Mouse (Mus musculus) adrenal gland, postnatal 25 days (tissue): Measurements from ENCODE around the gene Tbc1d30. TPM values are rescaled to one million over a fixed set of nuclear protein-coding genes. Genes with fewer than 3 reads are reported as not detected.

Source experiments
- DNase-seq: peaks from one replicate; pipeline ENCODE4 v3.0.0; 2021; ENCODE audit warnings: mixed read lengths
- total RNA-seq: library from RNA; stranded (reverse); gene quantifications from 2 replicates; pipeline ENCODE4 v1.2.3, GENCODE M21; 2021

Tbc1d30 gene
- total RNA-seq, 1 experiment from 2014 or later = 11.0 TPM

DNA sequence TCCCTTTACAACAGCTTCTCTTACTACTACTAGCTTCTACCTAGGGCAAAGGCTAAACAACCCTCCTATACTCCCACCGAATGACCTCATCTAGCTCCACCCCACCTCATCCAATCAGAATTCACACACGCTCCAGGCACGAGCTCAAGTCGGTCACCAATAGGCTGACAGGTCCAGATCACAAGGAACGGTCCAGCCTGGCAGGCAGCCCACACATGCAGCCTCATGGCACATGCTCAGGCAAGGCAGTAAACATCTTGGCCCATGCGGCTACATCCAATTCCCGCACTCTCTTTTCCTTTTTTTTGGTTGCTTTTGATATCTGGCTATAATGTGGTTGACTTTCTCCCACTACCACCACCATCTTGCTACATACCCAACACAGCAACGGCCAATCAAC lies 88.9 kb downstream of the Tbc1d30 start:
- no peak for DNase-seq

DNA sequence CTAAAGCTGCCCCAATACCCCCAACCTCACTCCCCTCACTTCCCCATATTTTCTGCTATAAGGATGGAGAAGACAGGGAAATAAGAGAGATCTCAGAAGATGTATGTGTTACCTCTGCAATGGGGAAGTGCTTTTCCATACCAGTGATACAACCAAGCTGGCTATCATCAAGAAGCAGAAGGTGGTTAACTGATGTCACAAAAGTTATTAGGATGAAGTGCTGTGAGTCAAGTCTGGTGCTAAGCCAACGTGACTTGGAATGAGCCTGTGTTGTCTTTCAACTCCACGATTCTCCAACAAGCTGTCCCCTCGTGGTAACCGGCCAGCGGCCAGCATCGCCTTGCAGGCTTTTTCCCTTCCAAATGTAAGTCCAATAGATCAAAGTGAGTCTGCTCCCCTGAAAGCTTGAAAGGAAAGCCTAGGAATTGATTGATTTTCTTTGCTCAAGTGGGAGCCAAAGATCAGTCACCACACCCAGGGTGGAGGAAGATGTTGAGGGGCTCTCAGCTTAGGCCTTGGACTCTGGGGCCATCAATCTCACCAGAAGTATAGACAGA lies 90.0 kb downstream of the Tbc1d30 start:
- no peak for DNase-seq

DNA sequence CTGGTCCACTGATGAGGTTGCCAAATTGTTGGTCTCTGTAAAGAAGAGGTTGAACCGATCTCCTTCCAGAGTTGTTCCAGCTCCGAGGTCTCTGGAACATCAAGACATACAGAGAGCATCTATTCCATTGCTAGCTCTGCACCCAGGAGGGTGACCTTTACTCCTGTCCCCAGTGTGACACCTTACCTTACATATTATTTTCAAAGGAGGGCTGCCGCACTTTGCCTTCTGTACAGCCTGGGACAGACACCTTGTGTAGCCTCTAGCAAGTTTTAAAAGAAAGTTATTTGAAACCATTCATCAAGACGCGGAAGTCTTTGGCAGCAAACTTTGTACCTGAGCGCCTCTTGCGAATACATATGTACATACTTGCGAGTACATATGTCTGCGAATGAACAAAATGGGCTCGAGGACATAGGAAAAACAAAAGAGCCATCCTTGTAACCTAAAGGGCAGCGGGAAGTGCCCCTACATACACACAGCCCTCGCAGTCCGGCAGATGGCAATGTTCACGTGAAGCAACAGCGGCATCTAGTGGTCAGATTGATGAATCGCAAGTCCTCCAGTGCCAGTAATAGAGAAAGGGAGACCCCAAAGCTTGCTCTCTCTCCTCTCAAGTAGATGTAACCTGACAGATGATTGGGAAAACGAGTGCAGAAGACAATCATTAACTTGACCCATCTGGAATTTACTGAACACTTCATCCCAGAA lies 94.8 kb downstream of the Tbc1d30 start:
- DNase-seq = peak; percentile 56

DNA sequence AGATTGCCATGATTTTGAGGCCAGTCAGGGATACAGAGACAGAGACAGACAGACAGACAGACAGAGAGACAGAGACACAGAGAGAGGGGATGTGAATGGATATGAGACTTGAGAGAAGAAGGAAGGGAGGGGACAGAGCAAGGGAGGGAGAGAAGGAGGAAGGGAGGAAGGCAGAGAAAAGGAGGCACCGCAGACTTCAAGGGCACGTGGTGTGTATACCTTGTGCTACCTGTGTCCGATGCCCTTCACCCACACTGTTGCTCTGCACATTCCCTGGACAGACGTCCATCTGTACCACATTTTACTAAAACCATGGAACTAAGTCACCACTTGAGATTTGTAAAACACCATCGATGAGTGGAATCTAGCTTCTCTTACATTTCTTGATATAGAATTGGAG lies 95.6 kb downstream of the Tbc1d30 start:
- no peak for DNase-seq

DNA sequence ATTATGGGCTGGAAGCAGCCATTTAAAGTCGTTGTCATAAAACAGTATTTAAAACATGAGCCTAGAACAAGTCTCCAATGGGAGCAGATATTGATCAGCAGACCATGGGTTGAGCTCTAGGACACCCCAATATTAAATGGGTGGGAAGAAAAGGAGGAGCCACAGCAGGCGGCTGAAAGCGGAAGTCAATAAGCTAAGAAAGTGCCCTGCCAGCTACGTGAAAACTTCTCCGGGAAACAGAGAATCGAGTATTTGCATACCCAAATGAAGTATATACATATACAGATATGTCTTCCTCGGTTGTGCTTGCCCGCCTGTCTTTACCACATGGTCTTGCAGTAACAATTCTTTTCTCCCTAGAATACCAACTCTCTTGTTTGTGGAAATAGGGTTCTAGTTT lies 96.7 kb downstream of the Tbc1d30 start:
- DNase-seq = no peak

DNA sequence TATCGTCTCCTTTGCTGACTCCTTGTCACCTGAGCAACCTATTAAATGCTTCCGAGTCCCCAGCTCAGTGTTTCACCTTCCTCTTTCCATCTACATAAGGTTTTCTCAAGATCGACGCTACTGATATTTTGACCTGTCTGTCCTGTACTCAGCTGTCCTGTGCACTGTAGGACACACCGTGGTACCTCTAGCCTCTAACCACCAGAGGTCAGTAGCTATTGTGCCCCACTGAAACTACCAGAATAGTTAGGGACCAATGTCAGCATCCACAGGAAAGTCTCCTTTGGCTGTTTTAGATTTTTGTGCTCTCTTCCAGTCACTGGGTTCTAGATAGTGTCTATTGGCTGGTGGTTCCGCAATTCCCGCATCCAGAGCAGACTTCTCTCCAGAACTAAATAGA lies 98.3 kb downstream of the Tbc1d30 start:
- no peak for DNase-seq

DNA sequence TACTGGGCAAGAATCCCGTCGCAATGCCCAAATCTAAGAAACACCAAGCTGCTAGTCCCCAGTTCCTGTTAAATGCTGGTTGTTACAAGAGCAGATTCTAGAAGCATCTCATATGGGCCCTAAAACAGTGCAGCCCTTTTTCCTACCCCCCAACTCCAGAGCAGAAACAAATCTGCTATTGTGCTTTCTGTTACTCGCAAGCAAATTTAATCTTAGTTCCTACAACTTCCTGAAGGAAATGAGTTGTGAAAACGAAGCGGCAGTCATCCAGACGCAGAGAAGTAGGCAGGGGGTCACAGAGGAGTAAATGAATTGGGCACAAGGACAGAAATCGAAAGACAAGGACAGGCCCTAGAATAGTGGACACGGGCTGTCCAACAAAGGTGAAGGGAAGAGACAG lies 99.9 kb downstream of the Tbc1d30 start:
- DNase-seq = no peak

DNA sequence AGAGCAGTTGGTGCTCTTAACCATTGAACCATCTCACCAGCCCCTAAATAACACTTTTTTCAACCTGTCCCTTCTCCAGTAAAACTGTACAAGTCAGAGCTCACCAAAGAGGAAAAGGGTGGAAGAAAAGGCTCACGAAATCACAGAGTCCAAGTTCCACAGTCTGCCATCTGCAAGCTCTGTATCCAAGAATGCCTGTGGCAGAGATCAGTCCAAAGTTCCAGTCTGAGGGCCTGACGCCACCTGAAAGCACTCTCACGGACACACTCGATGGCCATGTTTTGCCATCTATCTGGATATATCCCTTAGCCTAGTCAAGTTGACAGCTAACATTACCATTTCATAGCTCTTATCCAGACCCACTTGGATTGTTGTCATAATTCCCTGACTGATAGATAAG lies 101.3 kb downstream of the Tbc1d30 start:
- no peak for DNase-seq

DNA sequence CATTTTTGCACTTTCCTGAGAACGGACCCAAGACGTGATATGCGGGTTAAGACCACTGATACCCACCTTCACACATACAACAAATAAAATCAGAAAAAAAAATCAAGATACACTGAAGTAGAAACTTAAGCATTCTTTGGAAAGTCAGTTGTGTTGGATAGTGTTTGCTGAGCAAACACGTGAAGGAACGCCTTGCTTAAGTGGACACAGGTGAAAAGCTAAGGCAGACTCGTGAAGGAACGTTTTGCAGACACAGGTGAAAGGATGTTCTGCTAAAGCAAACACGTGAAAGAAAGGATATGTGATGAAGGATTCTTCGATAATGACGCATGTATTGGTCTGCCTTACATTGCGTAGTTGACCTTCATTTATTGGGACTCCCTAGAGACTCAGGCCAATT lies 103.5 kb downstream of the Tbc1d30 start:
- DNase-seq = no peak

DNA sequence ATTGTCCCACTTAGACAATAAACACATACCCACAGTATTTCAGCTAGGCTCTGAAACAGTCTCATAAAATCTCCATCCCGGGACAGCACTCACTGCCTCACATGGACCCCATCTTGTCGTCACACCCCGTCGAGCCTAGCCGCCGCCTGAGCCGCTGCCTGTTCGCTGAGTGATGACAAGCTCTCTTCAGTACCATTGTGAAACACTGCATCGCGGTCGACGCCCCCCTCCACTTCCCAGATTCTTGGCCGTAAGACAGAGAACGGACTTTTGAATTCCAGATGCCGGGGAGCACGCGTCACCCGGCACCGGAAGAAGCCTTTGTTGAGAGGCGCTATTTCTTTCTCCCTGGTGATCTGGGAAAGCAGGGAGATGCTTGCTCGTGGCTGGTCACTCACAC lies 104.1 kb downstream of the Tbc1d30 start:
- DNase-seq = no peak

DNA sequence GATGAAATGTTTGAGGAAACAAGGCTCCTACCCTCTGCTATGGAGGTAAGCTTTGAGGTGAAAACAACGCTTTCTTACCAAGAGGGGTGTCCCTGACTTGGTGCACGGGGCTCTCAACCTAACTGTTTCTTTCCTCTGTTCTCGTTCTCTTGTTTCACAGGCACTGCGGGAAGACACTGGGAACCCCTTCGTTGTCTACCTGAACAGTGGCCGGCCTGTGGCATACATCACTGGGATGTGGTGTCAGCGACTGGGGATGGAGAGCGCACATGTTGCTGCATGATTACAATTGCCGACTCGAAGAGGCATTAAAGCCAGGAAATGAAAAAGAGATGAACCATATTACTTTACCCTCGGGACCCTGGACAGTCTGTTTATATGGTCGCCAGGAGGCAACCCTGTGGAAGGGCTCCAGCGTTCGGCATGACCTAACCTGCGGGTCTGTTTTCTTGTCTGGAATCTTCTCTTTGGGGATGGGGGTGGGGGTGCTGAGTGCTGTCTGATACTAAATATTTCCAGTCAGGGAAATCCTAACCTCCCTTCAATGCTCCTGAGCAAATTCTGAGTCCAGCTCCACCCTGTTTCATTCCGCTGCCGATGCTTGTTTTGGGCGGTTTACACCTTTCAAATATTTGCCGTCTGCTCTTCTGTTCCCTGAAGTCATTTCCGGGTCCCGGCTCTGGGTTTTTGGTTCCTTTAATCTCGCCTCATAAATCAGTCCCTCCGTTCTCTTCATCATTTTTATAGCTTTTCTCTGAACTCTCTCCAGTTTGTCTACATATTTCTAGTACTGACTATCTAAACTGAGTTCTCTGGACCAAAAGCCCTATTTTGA lies 107.5 kb downstream of the Tbc1d30 start:
- no peak for DNase-seq

DNA sequence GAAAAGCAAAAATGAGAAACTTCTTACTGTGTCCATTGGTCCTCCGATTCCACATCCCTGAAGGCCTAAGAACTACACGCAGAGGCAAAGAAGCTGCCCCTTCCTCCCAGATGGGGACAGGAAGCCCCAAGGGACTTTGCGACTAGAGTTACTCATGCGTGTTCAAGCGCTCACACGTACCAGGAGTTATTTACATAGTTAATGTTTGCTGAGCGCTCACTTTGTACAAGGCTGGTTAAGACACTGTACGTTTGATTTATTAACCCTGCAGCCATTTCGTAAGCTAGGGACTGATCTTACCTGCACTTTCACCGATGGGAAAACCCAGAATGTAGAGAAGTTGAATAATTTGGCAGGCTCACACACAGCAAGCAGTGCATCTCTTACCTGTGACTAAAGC lies 108.5 kb downstream of the Tbc1d30 start:
- DNase-seq = no peak

DNA sequence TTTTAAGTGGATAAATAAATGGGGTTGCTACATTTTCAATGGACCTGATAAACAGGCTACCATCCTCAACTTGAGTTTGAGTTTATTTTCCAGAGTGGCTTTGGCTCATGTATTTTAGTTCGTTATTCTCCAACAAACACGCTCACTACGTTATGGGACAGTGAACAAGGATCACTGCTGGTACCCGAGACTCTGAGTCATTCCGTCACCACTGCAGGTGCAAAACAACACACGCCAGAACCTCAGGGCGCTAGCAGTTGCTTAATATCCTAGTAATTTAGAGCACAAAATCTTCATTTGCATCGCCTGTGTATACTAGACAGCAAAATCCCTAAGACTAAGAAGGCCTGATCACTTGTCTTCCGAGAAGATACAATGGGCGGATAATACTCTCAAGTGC lies 112.0 kb downstream of the Tbc1d30 start:
- no peak for DNase-seq

DNA sequence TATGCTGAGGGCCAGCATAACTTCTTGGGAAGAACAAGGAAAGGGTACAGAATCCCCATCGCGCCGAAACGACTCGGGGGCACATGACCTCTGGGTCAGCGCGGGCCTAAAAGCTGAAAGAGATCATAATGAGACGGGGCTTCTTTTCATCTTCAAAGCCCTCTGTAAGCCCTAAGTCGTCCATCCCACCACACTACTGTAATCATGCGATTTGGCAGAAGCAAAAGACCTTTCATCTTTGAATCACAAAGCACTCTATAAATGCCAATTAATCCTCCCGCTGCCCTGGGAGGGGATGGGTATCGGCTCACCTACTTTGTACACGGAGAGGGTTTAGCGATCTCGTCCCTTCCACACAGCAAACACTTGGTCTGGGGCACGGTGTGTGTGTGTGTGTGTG lies 112.5 kb downstream of the Tbc1d30 start:
- DNase-seq = no peak

DNA sequence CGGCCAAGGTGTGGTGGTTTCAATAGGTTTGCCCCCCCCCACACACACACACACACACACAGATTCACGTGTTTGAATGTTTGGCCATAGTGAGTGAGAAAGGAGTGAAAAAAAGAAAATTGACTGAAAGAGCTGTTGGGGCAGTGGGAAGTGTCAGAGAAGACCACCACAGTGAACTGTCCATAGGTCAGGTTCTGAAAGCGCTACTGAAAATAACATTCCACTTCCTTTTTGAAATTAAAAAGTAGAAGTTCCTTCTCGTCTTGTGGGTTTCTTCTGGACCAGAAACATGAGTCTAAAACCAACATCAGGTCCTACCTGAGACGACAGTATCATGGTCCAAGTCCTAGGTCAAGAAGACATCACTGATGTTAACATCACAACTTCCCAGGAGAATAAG lies 113.7 kb downstream of the Tbc1d30 start:
- DNase-seq = no peak

DNA sequence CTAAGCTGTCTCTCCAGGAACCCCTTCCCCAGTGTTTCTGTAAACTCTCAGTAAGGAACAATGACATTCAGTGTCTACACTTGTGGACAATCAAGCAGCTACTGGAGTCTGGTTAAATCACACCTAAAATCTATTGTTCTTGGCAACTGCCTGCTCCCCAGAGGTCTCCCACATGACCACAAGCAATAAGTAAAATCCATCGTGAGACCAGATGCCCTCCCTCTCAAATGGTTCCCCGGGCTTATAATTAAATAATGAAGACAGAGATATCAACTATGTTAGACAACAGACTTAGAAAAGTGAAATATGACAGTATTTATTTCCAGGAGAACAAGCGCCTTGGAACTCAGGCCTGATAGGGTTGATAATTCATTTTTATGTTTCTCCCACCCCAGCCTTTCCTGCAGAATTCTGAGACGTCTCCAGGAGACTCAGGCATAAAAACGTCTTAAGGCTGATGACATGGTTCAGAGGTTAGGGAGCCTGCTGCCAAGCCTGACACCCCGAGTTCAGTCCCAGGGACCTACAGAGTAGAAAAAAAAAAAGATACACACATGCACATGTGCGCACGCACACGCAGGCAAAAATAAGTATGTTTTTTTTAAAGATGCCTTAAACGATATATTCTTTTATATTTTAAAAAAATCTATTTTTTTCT lies 115.8 kb downstream of the Tbc1d30 start:
- DNase-seq = no peak

DNA sequence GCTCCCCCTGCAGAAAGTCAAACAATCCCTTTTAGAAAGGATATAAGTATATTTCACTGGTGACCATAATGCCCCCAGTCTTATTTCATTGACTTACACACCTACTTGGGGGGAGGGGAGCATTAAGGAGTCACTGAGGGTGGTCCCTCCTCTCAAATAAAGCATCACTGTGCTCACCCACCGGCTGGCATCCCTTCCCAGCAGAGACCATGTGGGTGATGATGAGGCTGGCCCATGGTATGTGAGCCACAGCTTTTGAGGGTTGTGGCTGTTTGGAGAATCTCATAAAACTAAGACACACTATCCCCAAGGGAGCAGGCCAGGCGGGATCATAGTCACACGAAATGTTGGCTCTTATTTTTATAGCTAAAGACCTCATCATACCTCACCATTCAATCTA lies 116.6 kb downstream of the Tbc1d30 start:
- no peak for DNase-seq

DNA sequence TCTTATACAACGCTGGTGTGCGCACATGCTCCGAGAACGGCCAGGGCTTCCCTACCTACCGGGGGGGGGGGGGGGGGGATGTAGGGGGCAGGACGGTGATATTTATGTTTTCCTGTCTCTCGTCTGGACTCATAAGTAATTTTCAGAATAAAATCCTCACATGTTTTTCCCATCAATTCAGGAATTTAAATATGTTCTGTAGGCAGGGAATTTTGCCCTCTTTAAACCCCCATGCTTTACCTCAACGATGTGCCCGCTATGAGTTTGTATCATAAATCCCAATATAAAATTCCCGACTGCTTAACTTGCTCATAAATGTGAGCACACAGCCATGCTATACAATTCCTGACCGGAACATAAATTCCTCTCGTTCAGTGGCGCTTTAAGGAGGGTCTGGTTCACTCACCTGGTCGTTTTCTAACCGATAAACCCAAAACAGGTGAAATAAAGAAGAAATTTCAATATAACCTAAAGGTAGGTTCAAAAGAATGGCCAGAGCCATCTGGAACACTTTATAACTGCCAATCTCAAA lies 122.6 kb downstream of the Tbc1d30 start:
- no peak for DNase-seq

DNA sequence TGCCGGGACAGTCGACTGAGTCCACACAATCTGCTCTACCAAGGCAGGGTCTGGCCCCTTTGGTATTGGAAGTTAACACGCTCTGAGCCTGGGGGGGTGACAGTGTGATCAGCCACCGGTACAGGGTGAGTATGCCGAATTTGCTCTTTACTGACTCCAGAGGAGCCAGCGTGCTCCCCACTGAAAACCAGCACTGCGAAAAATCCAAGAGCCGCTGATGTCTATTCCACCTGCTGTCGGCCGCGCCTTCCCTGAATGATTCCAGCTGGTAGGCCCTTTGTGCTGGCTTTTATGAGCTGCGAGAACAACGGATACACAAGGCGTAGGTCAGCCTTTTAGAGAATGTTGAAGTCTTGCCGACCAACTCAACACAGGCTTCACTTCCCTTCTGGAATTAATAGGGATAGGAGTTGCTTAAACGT lies 123.1 kb downstream of the Tbc1d30 start:
- no peak for DNase-seq

DNA sequence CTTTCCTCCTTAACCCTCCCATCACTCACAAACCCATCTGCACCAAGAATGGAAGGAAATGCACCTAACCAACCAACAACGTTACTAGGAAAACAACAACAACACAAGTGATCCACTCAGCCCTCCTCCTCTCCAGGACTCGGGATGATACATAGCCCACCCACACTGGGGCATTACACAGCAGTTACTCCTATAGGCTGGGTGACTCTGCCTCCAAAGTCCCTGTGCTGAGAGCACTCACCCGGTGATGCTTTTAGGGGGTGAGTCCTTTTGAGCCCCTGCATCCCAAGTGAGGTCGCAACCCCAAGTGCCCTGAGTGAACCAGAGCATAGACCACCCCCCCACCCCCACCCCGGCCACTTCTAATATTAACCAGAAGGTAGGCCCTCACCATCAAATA lies 123.7 kb downstream of the Tbc1d30 start:
- no peak for DNase-seq

DNA sequence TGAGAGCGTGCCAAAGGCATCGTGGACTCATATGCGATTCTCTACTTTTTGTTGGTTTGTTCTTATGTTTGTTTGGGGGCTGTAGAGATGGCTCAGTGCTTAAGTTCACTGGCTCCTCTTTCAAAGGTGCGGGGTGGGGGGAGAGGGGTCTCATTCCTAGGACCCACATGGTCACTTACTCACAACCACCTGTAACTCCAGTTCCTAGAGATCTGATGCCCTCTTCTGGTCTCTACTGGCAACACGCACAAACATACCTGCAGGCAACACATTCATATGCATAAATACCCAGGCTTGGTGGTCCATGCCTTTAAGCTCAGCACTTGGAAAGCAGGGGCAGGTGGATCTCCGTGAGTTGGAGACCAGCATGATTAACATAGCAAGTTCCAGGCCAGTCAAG lies 125.4 kb downstream of the Tbc1d30 start:
- DNase-seq = no peak

DNA sequence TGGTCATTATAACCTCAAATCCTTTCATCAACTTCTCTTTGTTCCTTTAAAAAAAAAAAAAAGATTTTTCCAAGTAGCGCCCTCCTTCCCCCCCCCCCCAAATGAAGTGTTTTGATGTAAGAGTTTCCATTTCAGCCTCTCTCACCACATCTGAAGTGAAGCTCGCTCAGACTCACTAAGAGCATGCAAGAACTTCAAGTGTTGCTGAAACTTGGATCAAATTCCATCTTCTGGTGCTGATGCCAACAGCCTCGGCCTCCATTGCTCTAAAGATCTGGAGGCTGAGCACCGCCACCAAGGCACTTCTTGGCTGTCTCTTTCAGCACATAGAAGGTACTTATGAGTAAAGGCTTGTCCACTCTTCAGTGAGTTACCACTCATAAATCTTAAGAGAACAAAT lies 128.2 kb downstream of the Tbc1d30 start:
- DNase-seq = no peak

DNA sequence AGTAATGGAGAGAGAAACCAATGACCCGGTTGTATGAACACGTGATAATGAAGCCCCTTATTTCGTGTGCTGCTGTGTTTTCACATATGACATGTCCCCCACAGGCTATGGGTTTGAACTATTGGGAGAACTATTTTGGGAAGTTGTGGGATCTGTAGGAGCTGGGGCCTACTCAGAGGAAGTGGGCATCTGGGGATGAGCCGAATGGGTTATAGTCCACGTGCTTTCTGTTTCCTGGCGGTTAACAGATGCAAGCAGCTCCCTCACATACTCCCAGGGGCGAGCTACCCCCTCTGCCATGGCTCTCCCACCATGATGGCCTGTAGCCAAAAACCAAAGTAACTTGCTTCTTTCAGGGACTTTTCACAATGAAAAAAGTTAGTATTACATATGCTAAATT lies 132.5 kb downstream of the Tbc1d30 start:
- DNase-seq = no peak
